Mouse (Mus musculus): ENCODE results near the gene Slco4c1.

DNA sequence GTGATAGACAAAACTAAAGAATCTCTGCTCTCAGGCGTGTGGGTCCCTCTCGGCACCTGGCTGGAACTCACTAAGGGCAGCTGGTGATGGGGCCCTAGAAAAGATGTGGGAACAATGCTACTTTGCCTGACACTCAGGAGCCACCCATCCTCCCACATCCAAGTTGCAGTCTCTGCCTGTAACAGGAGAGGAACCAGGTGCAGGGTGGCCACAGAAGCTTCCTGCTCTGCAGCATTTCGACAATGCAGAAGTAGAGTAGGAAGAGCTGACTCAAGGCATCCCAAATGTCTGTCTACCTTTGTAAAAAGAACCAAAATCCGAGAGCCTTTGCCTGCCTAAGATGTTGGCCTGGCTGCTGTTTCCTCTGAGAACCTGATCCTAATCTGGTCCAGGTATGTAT, 22.9 kb downstream of the Slco4c1 start:
- no peak for TF ChIP-seq CTCF (IDR thresholded peaks at IDR 0.05; ENCODE audit: insufficient read depth, low read length)
- no peak for TF ChIP-seq POLR2A (IDR thresholded peaks at IDR 0.05; ENCODE audit: borderline replicate concordance, extremely low read depth, low read depth, low read length)
